Mouse (Mus musculus) left cerebral cortex, postnatal 36 days (tissue): ENCODE measurements around the gene Slain1. TPM values are rescaled to one million over a fixed set of nuclear protein-coding genes. Genes with fewer than 3 reads are reported as not detected.

Experiments used
- microRNA-seq: library from miRNA; unstranded; fragments of <30 nt; microRNA quantifications from one replicate; pipeline ENCODE4 v1.2.0, GENCODE M21; 2022
- total RNA-seq, 2 experiments: library from RNA; stranded (reverse); gene quantifications; 2 replicates each; pipeline ENCODE4 v1.2.3; 2021

The Slain1 gene
- total RNA-seq, 2 experiments from 2014 or later, result 46.2 to 48.1 TPM

Small RNA genes lying within 50 kb of the gene (microRNA-seq; reads per million reads assigned to microRNA genes)
- not detected for gene Gm22877

Other genes starting within 250 kb of the Slain1 start
- gene Scel, start 136.9 kb upstream of the Slain1 start, total RNA-seq, result 1 to 10 TPM; 1.1 to 1.4 TPM
- gene Ednrb, start 194.2 kb downstream of the Slain1 start, total RNA-seq, result 10 to 100 TPM; 34.2 to 35.2 TPM